Mouse (Mus musculus): ENCODE measurements around the gene Arap1. TPM values are rescaled to one million over a fixed set of nuclear protein-coding genes. Genes with fewer than 3 reads are reported as not detected.

Arap1 gene
- polyA plus RNA-seq, 1 experiment from 2014 or later: 14.5 TPM

DNA sequence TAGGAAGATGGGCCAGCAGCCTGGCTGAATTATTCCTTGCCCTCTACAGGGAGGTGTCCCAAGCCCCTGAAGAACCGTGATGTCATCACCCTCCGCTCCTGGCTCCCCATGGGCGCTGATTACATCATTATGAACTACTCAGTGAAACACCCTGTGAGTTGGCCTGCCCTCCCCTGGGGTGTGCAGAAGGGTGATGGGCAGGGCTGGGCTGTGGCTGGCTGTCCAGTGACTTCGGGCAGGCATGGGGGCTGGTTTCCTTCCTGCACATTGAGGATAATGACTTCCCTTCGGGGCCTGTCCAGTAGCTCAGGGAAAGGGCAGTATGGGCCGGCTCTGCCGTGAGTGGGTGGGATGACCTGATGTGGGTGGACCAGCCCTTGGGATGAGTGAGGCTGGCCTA, 4.7 kb upstream of the Arap1 start:
- no peak for DNase-seq (ENCODE audit: low spot score)
- H3K27me3 ChIP-seq (ENCODE audit: control insufficient read depth, insufficient read depth, low read length): no peaks in the 10 kb centered on the region
- no peak for ATAC-seq (replicated peaks; ENCODE audit: low FRiP score)
- no peak overlapping the region for H3K4me2 ChIP-seq (ENCODE audit: low read depth, low read length, severe bottlenecking)
- no peak overlapping the region for H3K9ac ChIP-seq (ENCODE audit: low read length)
- no peaks in the 10 kb centered on the region for H3K9me3 ChIP-seq (ENCODE audit: control insufficient read depth, low read length)
- no peak overlapping the region for H3K4me3 ChIP-seq (ENCODE audit: low read depth, low read length)
- 83% methylated on average over 7 of the region's 7 CpGs for WGBS
- H3K4me1 ChIP-seq (replicated peaks; ENCODE audit: control insufficient read depth, insufficient read depth, low read length): peaks cover 7% of the 10 kb centered on the region; the same call in 1 of the 2 replicates
- H3K27ac ChIP-seq (ENCODE audit: low read depth, low read length): no peak overlapping the region
- H3K36me3 ChIP-seq (ENCODE audit: control insufficient read depth, insufficient read depth, low read length): no peaks in the 10 kb centered on the region

DNA sequence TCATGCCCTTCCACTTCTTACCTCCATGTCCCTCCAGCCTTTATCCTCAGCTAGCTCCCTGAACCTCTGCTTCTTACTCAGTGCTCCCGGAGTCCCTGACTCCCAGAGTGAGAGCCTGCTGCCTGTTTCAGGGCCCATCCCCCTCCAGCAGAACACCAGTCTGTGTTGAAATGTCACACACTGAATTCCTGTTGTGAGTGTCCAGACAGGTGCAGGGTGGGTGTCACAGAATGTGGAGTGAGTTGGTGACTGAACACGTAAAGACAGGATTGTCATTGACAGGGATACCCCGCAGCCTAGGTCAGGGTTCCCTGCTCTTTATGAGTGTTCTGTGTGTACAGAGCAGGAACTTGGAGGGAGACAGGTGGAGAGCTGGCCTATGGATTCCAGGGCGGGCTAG, 3.0 kb upstream of the Arap1 start:
- Histone ChIP-seq H3K4me3 (ENCODE audit: low read depth, low read length) (no peak overlapping the region), H3K4me1 (replicated peaks; ENCODE audit: control insufficient read depth, insufficient read depth, low read length) (peaks cover 11% of the 10 kb centered on the region; the same call in 1 of the 2 replicates), H3K27ac (ENCODE audit: low read depth, low read length) (no peak overlapping the region), H3K9ac (ENCODE audit: low read length) (no peak overlapping the region), H3K4me2 (ENCODE audit: low read depth, low read length, severe bottlenecking) (no peak overlapping the region), H3K27me3 (ENCODE audit: control insufficient read depth, insufficient read depth, low read length) (peaks cover 8% of the 10 kb centered on the region), H3K9me3 (ENCODE audit: control insufficient read depth, low read length) (no peaks in the 10 kb centered on the region), H3K36me3 (ENCODE audit: control insufficient read depth, insufficient read depth, low read length) (no peaks in the 10 kb centered on the region)
- DNase-seq (ENCODE audit: low spot score) (no peak), ATAC-seq (replicated peaks; ENCODE audit: low FRiP score) (no peak)
- 78% methylated on average over 4 of the region's 4 CpGs for WGBS

GRCm38 (mm10) chr7:101346991-101347390, 876 bp upstream of the Arap1 start:
- peaks cover 8% of the 10 kb centered on the region for H3K27me3 ChIP-seq (ENCODE audit: control insufficient read depth, insufficient read depth, low read length)
- H3K4me3 ChIP-seq (ENCODE audit: low read depth, low read length): no peak overlapping the region
- H3K9ac ChIP-seq (ENCODE audit: low read length): no peak overlapping the region
- no peak for ATAC-seq (replicated peaks; ENCODE audit: low FRiP score)
- WGBS: 71% methylated on average over 2 of the region's 2 CpGs
- H3K4me1 ChIP-seq (replicated peaks; ENCODE audit: control insufficient read depth, insufficient read depth, low read length): peaks cover 11% of the 10 kb centered on the region; the same call in 1 of the 2 replicates
- no peaks in the 10 kb centered on the region for H3K36me3 ChIP-seq (ENCODE audit: control insufficient read depth, insufficient read depth, low read length)
- no peak overlapping the region for H3K4me2 ChIP-seq (ENCODE audit: low read depth, low read length, severe bottlenecking)
- no peaks in the 10 kb centered on the region for H3K9me3 ChIP-seq (ENCODE audit: control insufficient read depth, low read length)
- no peak for DNase-seq (ENCODE audit: low spot score)
- no peak overlapping the region for H3K27ac ChIP-seq (ENCODE audit: low read depth, low read length)

DNA sequence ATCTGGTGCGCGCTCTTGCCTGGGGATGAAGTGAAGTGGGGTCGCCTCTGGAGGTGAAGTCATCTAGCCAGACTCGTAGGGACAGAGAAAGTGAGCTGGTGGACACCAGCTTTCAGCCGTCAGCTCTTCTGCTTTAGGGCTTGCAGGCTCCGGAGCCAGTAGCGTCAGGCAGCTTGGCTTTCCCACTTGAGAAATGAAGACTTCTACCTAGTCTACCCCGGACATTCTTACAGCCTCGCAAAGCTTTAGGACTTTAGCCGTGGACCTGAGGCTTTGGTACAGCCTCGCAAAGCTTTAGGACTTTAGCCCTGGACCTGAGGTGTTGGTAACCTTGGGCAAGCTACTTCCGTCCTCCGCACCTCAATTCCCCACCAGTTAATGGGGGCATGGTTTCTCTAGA, 445 bp downstream of the Arap1 start:
- peak overlapping the region; percentile 61 for H3K9ac ChIP-seq (ENCODE audit: low read length)
- ATAC-seq (replicated peaks; ENCODE audit: low FRiP score): no peak
- WGBS: 3% methylated on average over 13 of the region's 13 CpGs
- H3K27ac ChIP-seq (ENCODE audit: low read depth, low read length): no peak overlapping the region
- H3K4me2 ChIP-seq (ENCODE audit: low read depth, low read length, severe bottlenecking): peak overlapping the region; percentile 96
- H3K27me3 ChIP-seq (ENCODE audit: control insufficient read depth, insufficient read depth, low read length): peaks cover 8% of the 10 kb centered on the region
- DNase-seq (ENCODE audit: low spot score): no peak
- H3K4me1 ChIP-seq (replicated peaks; ENCODE audit: control insufficient read depth, insufficient read depth, low read length): peaks cover 11% of the 10 kb centered on the region; the same call in 1 of the 2 replicates
- no peaks in the 10 kb centered on the region for H3K9me3 ChIP-seq (ENCODE audit: control insufficient read depth, low read length)
- no peaks in the 10 kb centered on the region for H3K36me3 ChIP-seq (ENCODE audit: control insufficient read depth, insufficient read depth, low read length)
- H3K4me3 ChIP-seq (ENCODE audit: low read depth, low read length): peak overlapping the region; percentile 51

- H3K27ac ChIP-seq (ENCODE audit: low read depth, low read length): no peak overlapping the region
- H3K36me3 ChIP-seq (ENCODE audit: control insufficient read depth, insufficient read depth, low read length): no peaks in the 10 kb centered on the region
- ATAC-seq (replicated peaks; ENCODE audit: low FRiP score) (no peak), DNase-seq (ENCODE audit: low spot score) (no peak)
- H3K4me1 ChIP-seq (replicated peaks; ENCODE audit: control insufficient read depth, insufficient read depth, low read length): peaks cover 11% of the 10 kb centered on the region; the same call in 1 of the 2 replicates
- H3K4me3 ChIP-seq (ENCODE audit: low read depth, low read length): no peak overlapping the region
- H3K9me3 ChIP-seq (ENCODE audit: control insufficient read depth, low read length): no peaks in the 10 kb centered on the region
- H3K4me2 ChIP-seq (ENCODE audit: low read depth, low read length, severe bottlenecking): no peak overlapping the region
- H3K9ac ChIP-seq (ENCODE audit: low read length): no peak overlapping the region
- peaks cover 8% of the 10 kb centered on the region for H3K27me3 ChIP-seq (ENCODE audit: control insufficient read depth, insufficient read depth, low read length)
- WGBS: 30% methylated on average over 2 of the region's 2 CpGs
Observed at GRCm38 (mm10) chr7:101349861-101350260, 2.0 kb downstream of the Arap1 start.

GRCm38 (mm10) chr7:101352404-101352803, 4.5 kb downstream of the Arap1 start:
- ATAC-seq (replicated peaks; ENCODE audit: low FRiP score) (no peak), DNase-seq (ENCODE audit: low spot score) (no peak)
- no peak overlapping the region for H3K9ac ChIP-seq (ENCODE audit: low read length)
- H3K9me3 ChIP-seq (ENCODE audit: control insufficient read depth, low read length): no peaks in the 10 kb centered on the region
- no peak overlapping the region for H3K27ac ChIP-seq (ENCODE audit: low read depth, low read length)
- no peak overlapping the region for H3K4me3 ChIP-seq (ENCODE audit: low read depth, low read length)
- 89% methylated on average over 4 of the region's 4 CpGs for WGBS
- no peaks in the 10 kb centered on the region for H3K36me3 ChIP-seq (ENCODE audit: control insufficient read depth, insufficient read depth, low read length)
- no peak overlapping the region for H3K4me2 ChIP-seq (ENCODE audit: low read depth, low read length, severe bottlenecking)
- H3K4me1 ChIP-seq (replicated peaks; ENCODE audit: control insufficient read depth, insufficient read depth, low read length): peaks cover 9% of the 10 kb centered on the region; the same call in 1 of the 2 replicates
- peaks cover 8% of the 10 kb centered on the region for H3K27me3 ChIP-seq (ENCODE audit: control insufficient read depth, insufficient read depth, low read length)

DNA sequence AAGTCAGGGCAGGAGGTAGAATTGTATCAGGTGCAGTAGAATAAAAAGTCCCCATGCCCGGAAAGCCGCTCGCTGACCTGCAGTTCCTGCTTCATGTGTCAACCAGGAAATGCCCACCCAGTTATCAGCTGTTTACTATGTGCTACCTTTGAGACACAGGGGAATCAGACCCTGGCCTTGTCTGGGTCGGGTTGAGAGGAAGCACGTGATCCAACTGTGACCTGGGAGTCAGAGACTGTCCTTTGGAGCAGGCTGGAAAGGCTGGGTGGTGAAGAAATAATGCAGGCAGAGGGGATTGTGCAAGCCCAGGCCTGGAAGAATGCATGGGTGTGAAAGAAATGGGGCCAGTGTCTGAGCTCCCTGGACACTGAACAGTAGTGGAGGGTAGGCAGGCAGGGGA, 6.6 kb downstream of the Arap1 start:
- no peak overlapping the region for H3K27ac ChIP-seq (ENCODE audit: low read depth, low read length)
- DNase-seq (ENCODE audit: low spot score): no peak
- no peak overlapping the region for H3K4me3 ChIP-seq (ENCODE audit: low read depth, low read length)
- no peak overlapping the region for H3K9ac ChIP-seq (ENCODE audit: low read length)
- H3K4me1 ChIP-seq (replicated peaks; ENCODE audit: control insufficient read depth, insufficient read depth, low read length): no peaks in the 10 kb centered on the region
- ATAC-seq (replicated peaks; ENCODE audit: low FRiP score): no peak
- H3K27me3 ChIP-seq (ENCODE audit: control insufficient read depth, insufficient read depth, low read length): no peaks in the 10 kb centered on the region
- H3K4me2 ChIP-seq (ENCODE audit: low read depth, low read length, severe bottlenecking): no peak overlapping the region
- 81% methylated on average over 5 of the region's 5 CpGs for WGBS
- H3K36me3 ChIP-seq (ENCODE audit: control insufficient read depth, insufficient read depth, low read length): no peaks in the 10 kb centered on the region
- no peaks in the 10 kb centered on the region for H3K9me3 ChIP-seq (ENCODE audit: control insufficient read depth, low read length)

DNA sequence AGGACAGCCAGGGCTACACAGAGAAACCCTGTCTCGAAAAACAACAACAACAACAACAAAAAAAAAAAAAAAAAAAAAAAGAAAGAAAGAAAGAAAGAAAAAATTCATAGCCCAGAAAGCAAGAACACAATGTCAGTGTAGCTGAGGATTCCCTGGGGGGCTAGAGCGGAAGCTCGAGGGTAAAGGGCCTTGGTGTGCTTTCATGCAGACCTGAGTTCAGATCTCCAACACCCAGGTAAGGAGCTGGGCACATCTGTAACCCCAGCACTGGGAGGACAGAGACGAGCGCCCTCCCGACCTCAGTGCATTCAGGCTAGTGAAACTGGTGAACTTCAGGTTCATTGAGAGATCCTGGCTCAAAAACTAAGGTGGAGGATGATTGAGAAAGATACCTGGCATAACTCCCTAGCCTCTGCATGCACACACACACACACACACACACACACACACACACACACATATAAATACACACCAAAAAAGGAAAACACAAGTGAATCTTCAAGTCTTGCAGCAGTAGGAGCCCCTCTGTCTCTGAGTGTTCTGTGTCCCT, 7.8 kb downstream of the Arap1 start:
- Histone ChIP-seq H3K4me3 (ENCODE audit: low read depth, low read length) (no peak overlapping the region), H3K27me3 (ENCODE audit: control insufficient read depth, insufficient read depth, low read length) (no peaks in the 10 kb centered on the region), H3K9me3 (ENCODE audit: control insufficient read depth, low read length) (no peaks in the 10 kb centered on the region), H3K9ac (ENCODE audit: low read length) (no peak overlapping the region), H3K4me1 (replicated peaks; ENCODE audit: control insufficient read depth, insufficient read depth, low read length) (no peaks in the 10 kb centered on the region), H3K36me3 (ENCODE audit: control insufficient read depth, insufficient read depth, low read length) (no peaks in the 10 kb centered on the region), H3K4me2 (ENCODE audit: low read depth, low read length, severe bottlenecking) (no peak overlapping the region), H3K27ac (ENCODE audit: low read depth, low read length) (no peak overlapping the region)
- DNase-seq (ENCODE audit: low spot score) (no peak), ATAC-seq (replicated peaks; ENCODE audit: low FRiP score) (no peak)
- WGBS: 90% methylated on average over 6 of the region's 6 CpGs

DNA sequence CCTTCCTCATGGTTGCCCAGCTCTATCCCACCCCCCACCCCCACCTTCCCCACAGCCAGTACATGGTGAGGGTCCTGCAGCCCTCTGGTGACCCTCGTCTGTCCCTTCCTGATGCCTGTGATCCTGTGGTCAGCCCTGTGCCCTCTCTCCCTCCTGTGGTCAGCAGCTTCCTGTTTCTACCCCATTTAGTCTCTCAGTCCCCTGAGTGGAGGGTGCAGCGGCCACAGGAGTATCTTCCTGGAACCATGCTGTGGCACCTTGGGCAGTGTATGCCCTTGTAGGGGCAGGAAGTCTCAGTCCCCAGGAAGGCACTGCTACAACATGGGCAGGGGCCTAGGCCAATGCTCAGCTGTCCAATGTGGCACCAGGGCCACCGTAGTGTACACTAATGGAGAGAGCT, 9.0 kb downstream of the Arap1 start:
- Histone ChIP-seq H3K27me3 (ENCODE audit: control insufficient read depth, insufficient read depth, low read length) (no peaks in the 10 kb centered on the region), H3K4me3 (ENCODE audit: low read depth, low read length) (no peak overlapping the region), H3K36me3 (ENCODE audit: control insufficient read depth, insufficient read depth, low read length) (no peaks in the 10 kb centered on the region), H3K27ac (ENCODE audit: low read depth, low read length) (no peak overlapping the region), H3K9me3 (ENCODE audit: control insufficient read depth, low read length) (no peaks in the 10 kb centered on the region), H3K9ac (ENCODE audit: low read length) (no peak overlapping the region), H3K4me2 (ENCODE audit: low read depth, low read length, severe bottlenecking) (no peak overlapping the region), H3K4me1 (replicated peaks; ENCODE audit: control insufficient read depth, insufficient read depth, low read length) (no peaks in the 10 kb centered on the region)
- ATAC-seq (replicated peaks; ENCODE audit: low FRiP score) (no peak), DNase-seq (ENCODE audit: low spot score) (no peak)
- 66% methylated on average over 3 of the region's 3 CpGs for WGBS

Measured in forebrain, embryonic 11.5 days (tissue).